Mouse (Mus musculus) effector memory CD4-positive, alpha-beta T cell, adult 5 months (primary cell): ENCODE data around the gene Rasl11a. TPM values are rescaled to one million over a fixed set of nuclear protein-coding genes. Genes with fewer than 3 reads are reported as not detected.

Experiments
- polyA plus RNA-seq: library from polyadenylated mRNA; unstranded; fragments of 100-300 nt; shearing (Covaris generic); gene quantifications from one replicate; pipeline ENCODE4 v1.2.1, GENCODE M21; 2017

The Rasl11a gene
- 21.3 TPM for polyA plus RNA-seq

DNA sequence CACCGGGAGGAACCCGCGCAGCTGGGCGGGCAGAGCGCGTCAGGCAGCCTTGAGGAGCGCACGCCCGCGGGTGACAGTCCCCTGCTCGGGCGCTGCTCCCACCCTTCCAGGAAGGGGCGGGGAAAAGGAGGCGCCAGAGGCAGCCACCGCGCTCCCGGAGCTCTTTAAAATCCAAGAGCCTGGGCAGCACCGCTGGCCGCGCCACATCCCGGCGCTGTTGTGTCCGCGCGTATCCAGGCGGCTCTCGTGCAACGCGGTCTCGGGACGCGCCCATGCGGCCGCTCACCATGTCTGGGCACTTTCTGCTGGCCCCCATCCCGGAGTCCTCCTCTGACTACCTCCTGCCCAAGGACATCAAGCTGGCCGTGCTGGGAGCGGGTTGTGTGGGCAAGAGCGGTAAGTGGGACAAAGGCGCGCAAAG, at the start of gene Rasl11a:
Rasl11a (plus strand) TSS at position 127 of the 421 bp plus-strand sequence.

DNA sequence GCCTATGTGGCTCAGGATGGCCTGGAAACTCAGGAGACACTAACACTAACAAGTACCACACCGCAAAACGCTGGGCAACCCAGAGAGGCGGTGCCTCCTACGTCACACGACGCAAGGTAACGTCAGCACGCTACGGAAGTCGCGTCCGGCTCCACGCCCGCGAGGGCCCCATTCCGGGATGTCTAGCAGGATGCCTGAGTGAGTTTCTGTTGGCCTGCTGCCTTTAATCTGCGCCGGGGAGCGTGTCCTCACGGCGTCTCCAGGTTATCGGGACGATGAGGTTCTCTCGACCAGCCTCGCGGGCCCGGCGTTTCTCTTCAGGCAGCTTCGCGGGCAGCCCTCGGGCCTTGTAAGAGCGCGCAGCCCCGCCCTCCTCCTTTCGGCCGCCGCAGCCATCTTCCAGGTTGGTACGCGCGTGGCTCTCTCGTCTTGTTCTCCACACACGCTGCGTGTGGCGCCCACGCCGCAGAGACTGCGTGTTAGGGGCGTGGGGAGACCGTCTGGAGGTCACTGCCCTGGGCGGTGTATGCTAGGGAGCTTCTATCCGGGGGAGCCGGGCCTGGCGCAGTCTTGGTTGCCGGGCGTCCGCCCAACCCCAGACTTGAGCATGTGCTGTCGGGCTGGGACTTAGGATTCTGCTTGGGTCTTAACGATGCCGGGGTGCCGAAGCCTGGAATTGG, 12.0 kb upstream of the Rasl11a start, which contains the start of gene Rpl21:
Rpl21 (plus strand) TSS at position 122 of the 680 bp plus-strand sequence.

Other genes starting within 250 kb of the Rasl11a start
- gene Usp12, start 50.1 kb upstream of the Rasl11a start, polyA plus RNA-seq = 39.4 TPM
- 439 TPM for gene Rpl21, start 12.2 kb upstream of the Rasl11a start, polyA plus RNA-seq
- gene Gtf3a, start 103.6 kb downstream of the Rasl11a start, polyA plus RNA-seq = 50.8 TPM
- gene Mtif3, start 118.7 kb downstream of the Rasl11a start, polyA plus RNA-seq = 11.5 TPM
- 79.5 TPM for gene Lnx2, start 231.5 kb downstream of the Rasl11a start, polyA plus RNA-seq
- 222 TPM for gene Polr1d, start 232.0 kb downstream of the Rasl11a start, polyA plus RNA-seq